Mouse (Mus musculus): ENCODE results near the gene Trim44.

GRCm38 (mm10) chr2:102252651-102253050, 155.0 kb downstream of the Trim44 start:
- TF ChIP-seq GATA1 (IDR thresholded peaks at IDR 0.05; ENCODE audit: borderline replicate concordance, low read length), result no peak
- no peak for TF ChIP-seq POLR2AphosphoS5 (IDR thresholded peaks at IDR 0.05; ENCODE audit: insufficient replicate concordance, low read depth, low read length)
- no peak for TF ChIP-seq CTCF (IDR thresholded peaks at IDR 0.05; ENCODE audit: low read depth, low read length)

Data from G1E (cell line).